Mouse (Mus musculus): Measurements from ENCODE around the gene Tnfrsf13b.
"Not testable (repeated sequence)": the region's sequence is repeated elsewhere in the genome, so short reads cannot be mapped to it uniquely, and the experiment has no call there.

Tnfrsf13b gene

DNA sequence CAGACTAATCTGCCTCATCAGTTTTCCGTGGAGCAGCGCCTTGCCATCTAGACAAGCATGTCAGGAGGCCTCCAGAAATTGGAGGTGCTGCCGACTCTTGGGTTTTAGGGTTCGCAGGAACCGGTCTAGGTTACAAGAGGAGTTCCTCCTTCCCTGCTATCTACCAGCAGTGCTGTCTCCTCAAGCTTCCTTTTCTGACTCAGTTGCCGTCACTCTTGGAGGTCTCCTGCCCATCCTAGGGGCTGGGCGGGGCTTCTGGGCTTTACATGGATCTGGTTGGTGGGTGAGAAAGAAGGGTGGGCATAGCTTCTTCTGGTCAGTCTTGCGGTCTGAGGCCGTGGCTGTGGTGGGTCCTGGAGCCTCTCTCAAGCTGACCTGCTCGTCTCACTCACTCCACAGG lies 2.8 kb downstream of the Tnfrsf13b start:
- no peak for DNase-seq

DNA sequence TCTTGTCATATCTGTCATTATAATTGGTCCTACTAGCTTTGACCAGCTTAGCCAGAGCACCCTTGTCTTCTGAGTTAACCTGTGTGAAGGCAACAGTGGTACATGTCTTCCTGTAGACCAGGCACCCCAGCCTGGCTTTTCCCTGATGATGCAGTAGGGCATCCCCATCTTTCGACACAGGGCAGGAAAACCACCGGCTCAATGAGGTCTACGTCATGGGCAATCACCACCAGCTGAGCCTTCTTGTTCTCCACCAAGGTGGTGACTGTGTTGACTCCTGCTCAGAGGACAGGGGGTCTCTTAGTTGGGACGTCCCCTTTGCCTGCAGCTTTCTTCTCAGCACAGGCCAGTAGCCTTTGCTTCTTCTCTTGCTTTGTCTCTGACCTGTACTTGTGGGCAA lies 4.1 kb downstream of the Tnfrsf13b start:
- DNase-seq = not testable (repeated sequence)

DNA sequence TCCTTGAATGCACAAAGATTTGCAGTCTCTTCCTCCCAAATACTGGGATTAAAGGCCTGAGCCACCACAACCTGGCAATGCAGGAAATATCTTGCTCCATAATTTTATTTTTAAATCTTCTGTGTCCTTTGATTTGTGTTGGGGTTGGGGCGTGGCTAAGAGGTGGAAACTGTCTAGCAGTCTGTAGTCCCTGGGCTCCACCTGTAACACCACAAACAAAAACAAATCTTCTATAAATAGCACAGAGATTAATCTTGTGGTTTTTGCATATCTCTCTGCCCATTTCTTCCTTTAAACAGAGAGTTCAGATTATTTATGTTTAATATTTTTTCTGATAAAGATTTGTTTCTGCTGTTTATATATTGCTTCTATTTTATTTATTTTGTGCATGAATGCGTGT lies 6.4 kb downstream of the Tnfrsf13b start:
- DNase-seq = no peak

DNA sequence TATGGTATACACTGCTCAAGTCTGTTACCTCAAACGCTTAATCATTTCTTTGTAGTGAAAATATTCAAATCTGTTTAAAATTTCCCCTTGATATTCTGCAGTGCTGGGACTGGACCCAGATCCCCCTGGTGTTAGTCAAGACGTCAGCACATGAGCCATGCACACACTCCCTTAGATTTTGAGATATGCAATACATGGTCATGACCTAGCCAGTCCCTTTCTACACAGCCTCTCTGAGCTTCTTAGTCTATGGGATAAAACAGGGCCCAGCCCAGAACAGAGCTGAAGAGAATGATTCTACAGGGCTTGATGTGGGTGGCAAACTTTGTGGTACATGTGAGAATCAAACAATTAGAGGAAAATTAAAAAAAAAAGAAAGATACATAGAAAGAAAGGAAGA lies 15.1 kb downstream of the Tnfrsf13b start:
- no peak for DNase-seq

DNA sequence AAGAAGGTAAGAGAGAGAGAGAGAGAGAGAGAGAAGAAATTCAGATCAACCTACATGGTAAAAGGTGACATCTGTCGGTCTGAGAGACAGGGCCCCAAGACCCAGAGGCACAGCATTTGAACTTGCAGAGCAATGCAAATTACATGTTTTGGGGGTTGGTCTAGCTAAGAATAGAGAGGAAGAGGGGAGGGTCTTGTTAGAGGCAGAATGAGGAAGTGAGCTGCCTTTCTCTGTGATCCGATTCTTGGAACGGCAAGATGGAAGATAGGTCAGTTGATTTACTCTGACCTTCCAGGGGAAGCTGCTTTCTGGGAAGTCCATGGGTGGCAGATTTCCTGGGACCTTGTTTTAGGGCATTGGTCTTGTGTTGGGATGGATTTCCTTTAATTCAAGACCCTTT lies 15.7 kb downstream of the Tnfrsf13b start:
- DNase-seq = peak; percentile 25 to 56

DNA sequence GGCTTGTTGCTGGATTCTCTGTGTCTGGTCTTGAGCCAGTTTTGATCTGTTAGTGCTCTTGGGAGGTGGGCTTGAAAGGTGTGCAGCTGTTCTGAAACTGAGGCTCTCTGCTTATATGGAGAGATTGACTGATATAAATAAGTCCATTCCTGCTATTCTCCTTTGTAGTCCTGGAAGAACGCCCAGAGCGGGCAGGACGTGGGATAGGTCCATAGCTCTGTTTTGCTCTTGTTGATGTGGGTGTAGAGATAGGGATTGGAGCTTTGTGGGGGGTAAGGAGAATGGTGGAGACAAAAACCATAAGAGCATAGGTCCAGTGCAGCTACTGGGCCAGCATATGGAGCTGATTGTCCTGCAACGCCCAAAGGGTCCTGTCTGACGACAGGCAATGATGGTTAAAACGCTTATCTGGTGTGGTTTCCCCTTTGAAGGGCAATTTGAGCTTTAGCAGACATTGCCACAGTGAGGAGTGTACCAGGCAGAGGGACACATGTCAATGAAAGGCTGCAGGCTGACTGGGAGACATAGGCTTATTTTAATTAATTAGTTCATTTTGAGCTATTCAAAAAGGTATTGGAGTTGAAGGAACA lies 16.5 kb downstream of the Tnfrsf13b start:
- no peak for DNase-seq

DNA sequence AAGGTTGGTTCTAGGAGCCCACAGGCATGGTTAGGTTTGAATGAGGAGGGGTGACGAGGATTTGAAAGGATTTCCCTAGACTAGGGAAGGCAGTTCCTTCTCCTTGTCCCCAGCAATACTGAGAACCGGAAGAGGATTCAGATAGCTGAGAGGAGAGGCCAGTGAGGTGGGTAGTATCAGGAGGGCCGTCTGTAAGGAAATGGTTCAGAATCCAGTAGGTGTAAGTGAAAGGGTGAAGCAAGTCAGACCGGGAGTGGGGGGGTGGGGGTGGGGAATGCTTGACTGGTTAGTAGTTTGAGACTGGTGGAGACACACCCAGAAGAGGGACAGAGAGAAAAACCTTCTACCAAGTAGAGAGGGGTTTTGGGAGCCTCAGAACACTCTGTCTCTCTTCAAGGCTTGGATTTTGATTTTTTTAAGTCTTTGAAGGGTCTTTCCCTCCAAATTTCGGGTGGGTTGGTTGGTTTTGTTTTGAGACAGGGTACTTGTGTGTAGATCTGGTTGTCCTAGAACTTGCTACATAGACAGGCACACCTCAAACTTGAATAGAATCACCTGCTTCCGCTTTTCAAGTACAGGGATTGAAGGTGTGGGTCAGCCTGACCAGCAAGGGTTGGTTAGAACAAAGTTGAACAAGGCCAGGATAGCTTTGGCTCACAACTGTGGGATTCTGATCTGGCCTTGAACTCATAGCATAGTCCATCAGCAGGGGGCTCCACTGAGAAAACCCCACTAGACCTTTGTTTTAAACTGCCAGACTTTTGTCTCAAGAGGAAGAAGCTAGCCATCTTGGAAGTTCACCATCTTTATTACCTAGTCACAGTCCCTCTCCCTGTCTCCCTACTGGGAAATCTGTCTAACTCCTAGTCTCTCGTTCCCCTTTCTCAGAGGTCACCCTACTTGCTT lies 17.3 kb downstream of the Tnfrsf13b start:
- DNase-seq = no peak

DNA sequence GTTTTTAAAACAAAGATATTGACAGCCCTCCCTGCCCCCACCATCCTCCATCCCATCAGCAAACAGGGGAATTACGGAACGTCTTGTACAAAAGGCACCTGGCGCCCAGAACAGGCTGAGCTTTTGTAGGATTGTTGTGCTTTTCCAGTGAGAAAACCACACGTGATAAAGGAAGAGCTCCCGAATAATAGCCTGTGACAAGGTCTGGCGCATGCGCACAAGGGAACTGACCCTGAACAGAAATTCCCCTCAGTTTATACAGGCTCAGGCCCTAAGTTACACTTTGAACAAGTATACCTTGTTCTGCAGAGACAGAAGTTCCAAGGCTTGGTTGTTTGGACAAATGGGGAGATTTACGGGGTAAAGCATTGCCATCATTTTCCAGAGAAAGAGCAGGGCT lies 19.0 kb downstream of the Tnfrsf13b start:
- no peak for DNase-seq

DNA sequence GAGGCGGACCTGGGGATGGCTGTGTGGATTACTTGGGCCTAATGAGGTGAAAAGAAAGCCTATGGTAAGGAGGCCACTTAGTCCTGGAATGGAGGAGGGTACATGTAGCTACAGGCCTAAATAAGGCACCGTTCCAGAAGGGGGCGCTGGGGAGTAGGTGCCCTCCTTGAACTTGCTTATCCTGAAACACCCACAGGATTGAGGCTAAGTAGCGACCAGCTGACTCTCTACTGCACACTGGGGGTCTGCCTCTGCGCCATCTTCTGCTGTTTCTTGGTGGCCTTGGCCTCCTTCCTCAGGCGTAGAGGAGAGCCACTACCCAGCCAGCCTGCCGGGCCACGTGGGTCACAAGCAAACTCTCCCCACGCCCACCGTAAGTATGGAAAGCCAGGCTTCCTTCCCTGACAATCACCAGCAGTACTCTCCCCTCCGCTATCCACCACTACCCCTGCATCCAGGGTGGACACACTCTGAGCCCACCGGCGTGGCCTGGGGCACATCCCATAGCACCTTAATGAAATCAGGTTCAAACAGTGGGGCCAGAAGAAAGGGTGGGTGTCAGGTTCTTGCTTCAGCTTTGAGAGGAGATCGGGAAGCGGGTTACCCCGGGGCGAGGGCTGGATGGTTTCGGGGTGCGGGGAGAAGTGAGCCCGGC lies 20.2 kb downstream of the Tnfrsf13b start:
- no peak for DNase-seq

DNA sequence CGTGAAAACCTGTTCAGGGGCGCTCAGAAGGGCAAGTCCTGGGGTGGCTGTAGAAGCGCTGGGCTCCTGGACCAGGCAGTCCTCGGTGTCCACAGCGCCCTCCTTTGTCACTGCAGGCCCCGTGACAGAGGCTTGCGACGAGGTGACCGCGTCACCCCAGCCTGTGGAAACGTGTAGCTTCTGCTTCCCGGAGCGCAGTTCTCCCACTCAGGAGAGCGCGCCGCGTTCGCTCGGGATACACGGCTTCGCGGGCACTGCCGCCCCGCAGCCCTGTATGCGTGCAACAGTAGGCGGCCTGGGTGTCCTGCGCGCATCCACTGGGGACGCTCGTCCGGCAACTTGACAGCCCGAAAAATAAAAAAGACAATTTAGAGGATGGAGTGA lies 20.7 kb downstream of the Tnfrsf13b start:
- DNase-seq = no peak

DNA sequence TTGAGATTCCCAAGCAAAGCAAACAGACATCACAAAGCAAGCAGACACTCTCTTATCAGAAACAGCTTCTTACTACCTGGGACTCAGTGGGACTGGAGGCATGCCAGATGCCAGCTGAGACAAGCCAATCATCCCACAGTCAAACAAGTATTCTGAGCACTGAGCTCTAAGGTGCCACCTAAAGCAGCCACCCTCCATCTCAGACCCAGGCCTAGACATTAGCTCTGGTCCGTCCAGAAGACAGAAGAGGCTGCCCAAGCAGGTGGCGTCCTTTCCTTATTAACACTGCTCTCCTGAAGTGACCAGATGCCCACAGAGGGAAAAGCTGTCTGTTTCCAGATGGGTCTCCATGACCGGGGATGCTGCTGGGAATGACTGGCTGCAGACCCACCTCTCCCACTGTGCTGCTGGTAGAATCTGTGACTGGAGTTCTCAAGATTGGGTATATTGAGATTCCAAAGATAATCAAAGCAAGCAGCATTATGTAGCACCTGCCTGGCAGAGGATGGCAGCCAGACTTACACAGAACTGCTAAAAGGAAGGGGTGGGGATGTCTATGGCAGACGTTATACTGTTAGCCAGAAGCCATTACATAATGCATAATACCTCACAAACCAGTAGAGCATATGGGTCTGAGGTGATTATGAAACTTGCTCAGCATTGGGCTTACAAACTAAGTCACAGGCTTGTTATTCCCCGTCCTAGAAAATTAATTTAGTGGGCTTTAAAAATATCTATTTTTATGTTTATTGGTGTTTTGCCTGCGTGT lies 23.9 kb downstream of the Tnfrsf13b start:
- DNase-seq = no peak

DNA sequence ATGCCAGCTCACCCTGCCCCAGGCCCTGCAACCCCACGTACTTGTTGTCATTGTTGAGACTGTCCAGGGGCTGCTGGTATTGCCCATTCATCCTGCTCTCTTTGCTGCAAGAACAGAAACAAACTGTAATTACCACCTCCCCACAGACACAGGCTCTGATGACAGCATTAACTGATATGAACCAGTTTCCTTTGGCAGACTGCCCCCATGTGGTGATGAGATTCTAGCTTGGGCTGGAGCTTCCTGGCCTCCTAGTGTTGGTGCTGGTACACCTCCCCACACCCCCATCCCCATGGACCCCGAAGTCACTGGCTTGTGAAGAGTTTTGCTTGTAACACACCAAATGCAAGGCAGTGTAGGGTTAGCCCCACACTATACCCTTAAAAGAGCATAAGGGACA lies 29.2 kb downstream of the Tnfrsf13b start:
- peak in 1 of 2 experiments; percentile 26 for DNase-seq

DNA sequence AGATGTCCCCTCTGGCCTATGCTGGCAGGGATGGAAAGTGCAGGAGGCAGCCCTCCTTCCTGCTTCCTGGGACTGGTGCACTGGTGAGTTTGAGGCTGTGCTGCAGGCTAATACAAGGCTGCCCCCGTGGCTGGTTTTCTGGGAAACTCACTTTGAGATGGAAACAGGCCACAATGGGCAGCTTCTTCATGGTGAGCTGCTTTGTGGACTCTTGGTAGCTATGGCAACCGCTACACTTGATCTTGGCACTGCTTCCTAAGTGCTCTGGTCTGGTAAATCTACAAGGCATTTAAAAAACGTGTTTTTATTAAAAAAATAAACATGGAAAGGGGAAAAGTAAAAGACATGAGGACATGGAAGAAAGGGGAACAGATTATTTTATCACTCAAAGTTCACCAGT lies 31.6 kb downstream of the Tnfrsf13b start:
- no peak for DNase-seq

DNA sequence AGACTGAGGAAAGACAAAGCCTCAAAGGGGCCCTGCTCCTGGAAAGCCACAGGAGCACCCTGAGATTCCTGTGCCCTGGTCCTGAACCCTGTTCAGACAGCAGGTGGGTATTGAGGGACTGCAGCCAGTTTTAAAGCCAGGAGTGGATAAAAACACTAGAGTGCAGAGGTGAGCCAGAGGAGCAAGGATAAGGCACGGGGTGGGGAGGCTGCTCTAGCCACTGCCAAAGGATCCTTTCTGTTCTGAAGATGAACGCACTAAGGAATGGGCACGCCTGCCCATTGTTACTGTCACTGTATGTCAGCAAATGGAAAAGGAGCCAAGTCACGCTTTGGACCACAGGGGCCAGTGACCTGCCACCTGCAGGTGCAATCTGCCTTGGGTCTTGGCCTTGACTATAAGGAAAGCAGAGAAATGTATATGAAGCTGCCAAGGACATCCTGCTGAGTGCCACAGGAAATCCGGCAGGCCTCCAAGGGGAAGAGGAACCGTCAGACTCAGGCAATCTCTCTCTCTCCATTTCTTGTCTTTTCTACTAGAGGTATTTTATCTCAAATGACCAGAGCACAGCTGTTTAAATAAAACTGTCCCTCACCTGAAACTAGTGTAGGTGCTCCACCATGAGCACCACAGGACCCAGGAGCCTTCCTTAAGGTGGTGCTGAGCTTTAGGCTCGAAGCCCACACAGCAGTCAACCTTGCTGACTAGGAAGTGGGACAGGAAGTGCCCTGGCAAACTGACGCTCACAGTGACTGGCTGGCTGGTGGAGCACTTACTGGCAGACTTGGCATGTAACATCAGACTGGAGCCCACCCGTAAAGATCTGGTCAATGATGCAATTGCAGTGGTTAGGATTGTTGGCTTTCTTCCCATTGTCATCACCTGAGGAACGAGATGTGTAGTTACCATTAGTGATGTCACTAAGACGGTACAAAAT lies 33.5 kb downstream of the Tnfrsf13b start:
- no peak for DNase-seq

DNA sequence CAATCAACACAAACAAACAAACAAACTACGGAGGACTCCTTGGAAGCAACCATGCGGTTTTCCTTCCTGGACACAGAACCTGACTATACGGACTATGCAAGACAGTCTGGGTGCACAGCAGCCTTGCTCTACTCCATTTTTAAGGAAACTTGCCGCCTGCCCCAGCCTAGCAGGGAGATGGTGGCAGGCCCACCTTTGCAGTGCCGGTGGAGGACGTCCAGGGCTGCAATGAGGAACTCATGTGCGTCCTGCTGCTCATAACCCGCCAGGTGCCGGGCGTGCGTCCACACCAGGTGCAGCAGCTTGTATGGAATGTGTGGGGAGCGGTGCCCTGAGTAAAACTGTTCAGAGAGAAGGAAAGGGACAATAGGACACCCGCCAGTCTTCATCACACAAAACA lies 34.6 kb downstream of the Tnfrsf13b start:
- no peak for DNase-seq

DNA sequence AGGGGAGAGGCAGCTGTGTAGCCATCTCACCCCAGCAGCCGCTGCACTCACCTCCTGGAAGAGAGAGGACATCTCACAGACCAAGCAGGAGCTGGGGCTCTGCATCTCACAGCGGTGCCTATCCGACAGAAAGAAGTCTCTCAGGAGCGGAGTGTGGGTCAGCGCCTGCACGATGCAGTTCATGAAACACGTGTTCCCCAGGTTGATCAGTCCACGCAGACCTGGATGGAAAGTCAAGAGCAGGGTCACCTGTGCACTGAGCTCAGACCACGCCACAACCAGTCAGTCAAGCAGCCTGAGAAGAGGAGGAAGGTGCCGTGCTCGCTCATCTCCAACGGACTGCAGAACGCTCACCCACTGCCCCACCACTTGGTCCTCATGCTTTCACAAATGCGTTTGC lies 36.2 kb downstream of the Tnfrsf13b start:
- DNase-seq = no peak

DNA sequence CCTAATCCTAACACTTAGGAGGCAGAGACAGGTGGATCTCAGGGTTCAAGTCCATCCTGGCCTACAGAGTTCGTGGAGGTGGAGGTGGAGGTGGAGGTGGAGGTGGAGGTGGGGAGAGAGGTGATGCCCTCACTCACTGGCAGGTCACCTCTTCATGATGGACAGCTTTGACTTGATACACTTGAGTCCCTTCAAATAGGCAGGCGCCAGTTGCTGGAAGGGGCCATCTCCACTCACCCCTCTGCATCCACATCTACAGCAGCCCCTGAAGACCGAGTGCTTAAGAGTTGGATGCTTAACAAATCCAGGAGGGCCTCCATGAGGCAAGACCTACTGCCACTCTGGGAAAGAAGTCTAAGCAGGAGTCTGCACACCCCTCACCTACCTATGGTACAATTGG lies 36.8 kb downstream of the Tnfrsf13b start:
- DNase-seq = no peak

DNA sequence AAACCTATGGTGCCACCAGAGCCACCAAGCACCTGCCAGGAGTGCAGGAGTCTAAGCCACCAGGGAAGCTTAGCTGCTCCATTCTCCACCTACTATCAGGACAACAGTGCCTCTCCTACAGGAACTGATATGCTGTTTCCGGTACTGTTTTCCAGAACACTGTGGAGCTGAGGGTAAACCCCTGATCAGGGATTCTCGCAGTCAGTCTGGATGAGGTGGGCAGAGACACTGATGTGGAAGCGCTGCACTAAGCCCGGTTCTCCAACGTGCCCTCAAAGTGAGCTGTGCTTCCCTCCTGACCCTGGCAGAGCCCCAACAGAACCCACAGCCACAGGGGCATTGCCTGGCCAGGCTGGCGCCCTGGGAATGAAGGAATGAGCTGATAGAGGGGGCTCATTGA lies 37.8 kb downstream of the Tnfrsf13b start:
- no peak for DNase-seq

DNA sequence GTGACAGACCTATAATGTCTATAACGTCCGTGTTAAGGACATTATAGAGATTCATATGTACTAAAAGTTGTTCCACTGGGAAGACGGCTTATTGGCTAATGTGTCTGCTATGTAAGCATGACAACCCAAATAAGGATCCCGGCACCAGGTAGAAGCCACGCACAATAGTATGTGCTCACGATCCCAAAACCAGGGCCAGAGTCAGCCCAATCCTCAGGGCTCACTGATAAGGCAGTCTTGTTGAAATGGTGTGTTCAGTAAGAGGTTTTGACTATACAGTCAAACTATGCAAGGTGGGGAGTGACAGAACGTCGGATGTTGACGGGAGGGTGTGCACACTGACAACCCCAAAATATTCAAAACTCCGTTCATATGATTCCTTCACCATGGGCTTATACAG lies 38.3 kb downstream of the Tnfrsf13b start:
- DNase-seq = no peak

DNA sequence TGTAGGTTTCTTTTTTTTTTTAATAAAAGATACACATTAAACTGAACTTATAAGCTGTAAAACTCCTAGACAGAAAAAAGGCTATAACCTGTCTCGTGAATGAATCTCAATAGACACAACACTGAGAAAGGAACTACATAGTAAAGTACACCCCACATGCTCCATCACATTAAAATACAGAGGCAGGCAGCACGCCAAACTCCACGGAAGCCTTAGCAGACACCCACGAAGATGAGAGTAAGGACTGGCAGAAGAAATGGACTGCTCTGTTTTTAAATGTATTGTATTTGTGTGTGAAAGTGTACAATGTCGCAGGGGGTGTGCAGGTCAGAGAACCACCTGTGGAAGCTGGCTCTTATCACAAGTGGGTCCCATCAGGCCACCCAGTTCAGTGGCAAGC lies 43.6 kb downstream of the Tnfrsf13b start:
- no peak for DNase-seq

DNA sequence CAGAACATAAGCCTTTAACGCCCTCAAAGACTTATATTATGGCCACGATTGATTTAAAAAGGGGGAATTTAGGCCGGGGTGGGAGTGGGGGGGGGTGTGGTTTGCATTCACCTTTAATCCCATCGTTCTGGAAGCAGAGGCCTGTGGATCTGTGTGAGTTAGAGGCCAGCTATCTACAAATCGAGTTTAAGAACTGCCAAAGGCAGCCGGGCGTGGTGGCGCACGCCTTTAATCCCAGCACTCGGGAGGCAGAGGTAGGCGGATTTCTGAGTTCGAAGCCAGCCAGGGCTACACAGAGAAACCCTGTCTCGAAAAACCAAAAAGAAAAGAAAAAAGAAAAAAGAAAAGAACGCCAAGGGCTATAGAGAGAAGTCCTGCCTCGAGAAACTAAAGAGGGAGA lies 46.9 kb downstream of the Tnfrsf13b start:
- not testable (repeated sequence) for DNase-seq

DNA sequence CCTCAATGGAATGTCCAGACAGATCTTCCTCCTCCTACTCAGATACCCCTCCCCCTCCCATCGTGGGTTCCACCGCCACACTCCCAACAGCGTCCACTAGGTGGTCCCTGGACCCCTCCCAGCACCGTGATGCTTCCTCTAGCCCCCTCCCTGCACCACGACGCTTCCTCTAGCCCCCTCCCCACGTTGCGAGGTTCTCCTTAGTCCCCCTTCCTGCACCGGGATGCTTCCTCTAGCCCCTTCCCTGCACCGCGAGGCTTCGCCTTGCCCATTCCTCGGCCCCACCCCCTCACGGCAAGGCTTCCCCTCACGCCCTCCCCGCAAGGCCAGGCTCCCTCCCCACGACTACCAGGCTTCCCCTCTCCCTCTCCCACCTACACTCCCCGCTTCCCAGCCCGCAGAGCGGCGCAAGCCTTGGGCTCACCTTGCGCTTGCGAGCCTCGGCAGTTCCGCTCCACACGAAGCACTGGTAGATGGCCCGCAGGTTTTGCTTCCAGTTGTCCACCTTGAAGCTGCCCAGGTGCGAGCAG lies 47.8 kb downstream of the Tnfrsf13b start:
- DNase-seq = peak; percentile 62 to 73

All from thymus, adult 18-20 months (tissue).